Comparison of ENCODE assay signal across 36 mouse cellular contexts in genomic region chr7:63949176-63949575, GRCm38 (mm10). TPM values are rescaled to one million over a fixed set of nuclear protein-coding genes. Genes with fewer than 3 reads are reported as not detected.
"Had no signal": no experiment of that assay in that cellular context is flagged by ENCODE, and none has a peak within 500 bp of the region (broad histone marks: within the 10 kb centered on the region; RNA-seq: fewer than 3 reads in every experiment).

No protein-coding gene starts in this region.

- DNase-seq: cerebellum, adult 9-10 months; cerebellum, adult 9-11 months; cerebellum, postnatal 14 days; cerebellum, postnatal 25 days; cerebellum, postnatal 36 days; embryo, embryonic 11 days; forebrain, postnatal 0 days; gastrocnemius, adult 2 months; gastrocnemius, postnatal 10 days; gastrocnemius, postnatal 14 days; gastrocnemius, postnatal 25 days; gastrocnemius, postnatal 36 days; heart, adult 11 months; heart, adult 18-20 months; heart, adult 2 months had no signal

- H3K27ac ChIP-seq: embryonic facial prominence, embryonic 10.5 days; embryonic facial prominence, embryonic 12.5 days; embryonic facial prominence, embryonic 13.5 days; embryonic facial prominence, embryonic 15.5 days; forebrain, embryonic 10.5 days; forebrain, embryonic 12.5 days; forebrain, embryonic 13.5 days; forebrain, embryonic 15.5 days; gastrocnemius, adult 2 months; heart, adult 2 months had no signal

- H3K27me3 ChIP-seq: embryonic facial prominence, embryonic 12.5 days; embryonic facial prominence, embryonic 13.5 days; embryonic facial prominence, embryonic 15.5 days; forebrain, embryonic 12.5 days; forebrain, embryonic 13.5 days; forebrain, embryonic 15.5 days had no signal

- H3K4me3 ChIP-seq: embryonic facial prominence, embryonic 10.5 days; embryonic facial prominence, embryonic 12.5 days; embryonic facial prominence, embryonic 13.5 days; embryonic facial prominence, embryonic 15.5 days; erythroblast, embryonic 14.5 days; forebrain, embryonic 10.5 days; forebrain, embryonic 12.5 days; forebrain, embryonic 13.5 days; forebrain, embryonic 15.5 days; gastrocnemius, adult 2 months; heart, adult 2 months had no signal

- H3K9me3 ChIP-seq: embryonic facial prominence, embryonic 10.5 days; embryonic facial prominence, embryonic 12.5 days; embryonic facial prominence, embryonic 13.5 days; embryonic facial prominence, embryonic 15.5 days; forebrain, embryonic 10.5 days; forebrain, embryonic 12.5 days; forebrain, embryonic 13.5 days; forebrain, embryonic 15.5 days had no signal

- H3K9ac ChIP-seq: embryonic facial prominence, embryonic 12.5 days; embryonic facial prominence, embryonic 13.5 days; embryonic facial prominence, embryonic 15.5 days; forebrain, embryonic 12.5 days; forebrain, embryonic 13.5 days; forebrain, embryonic 15.5 days; forebrain, postnatal 0 days had no signal

- H3K36me3 ChIP-seq: embryonic facial prominence, embryonic 10.5 days; embryonic facial prominence, embryonic 12.5 days; embryonic facial prominence, embryonic 13.5 days; embryonic facial prominence, embryonic 15.5 days; forebrain, embryonic 10.5 days; forebrain, embryonic 12.5 days; forebrain, embryonic 15.5 days had no signal

- H3K4me1 ChIP-seq: embryonic facial prominence, embryonic 12.5 days; embryonic facial prominence, embryonic 13.5 days; embryonic facial prominence, embryonic 15.5 days had no signal

RNA-seq across cellular contexts. Expression of gene E030018B13Rik, which starts 32.5 kb away (rescaled TPM):
- total RNA-seq: common myeloid progenitor, adult 5-6 weeks; forebrain, postnatal 0 days; gastrocnemius, adult 18-20 months; gastrocnemius, adult 8-10 months; gastrocnemius, postnatal 10 days; gastrocnemius, postnatal 14 days; gastrocnemius, postnatal 25 days; gastrocnemius, postnatal 36 days; gastrocnemius, postnatal 4 days; granulocyte monocyte progenitor cell, adult 5-6 weeks; heart, adult 18-20 months; heart, adult 2 months; heart, adult 8-10 months had no signal
- polyA plus RNA-seq: cortical plate, adult 2 months; embryonic facial prominence, embryonic 10.5 days; embryonic facial prominence, embryonic 11.5 days; embryonic facial prominence, embryonic 12.5 days; embryonic facial prominence, embryonic 13.5 days; embryonic facial prominence, embryonic 14.5 days; erythroblast, embryonic 14.5 days; forebrain, embryonic 10.5 days; forebrain, embryonic 11.5 days; forebrain, embryonic 12.5 days; forebrain, embryonic 14.5 days; forebrain, postnatal 0 days; frontal cortex, adult 2 months; heart, adult 2 months had no signal
